Mouse (Mus musculus) hindbrain, embryonic 14.5 days (tissue): ENCODE results near the gene Trpv2. TPM values are rescaled to one million over a fixed set of nuclear protein-coding genes. Genes with fewer than 3 reads are reported as not detected.

ENCODE experiments used
- ATAC-seq: fragments of 200-750 bp; cut with Nextera tagmentation; 2 replicates; pipeline ENCODE4 v1.8.0; 2017; ENCODE audit warnings: moderate number of reproducible peaks, mild to moderate bottlenecking, moderate TSS enrichment, moderate library complexity; ENCODE audit not compliant: low FRiP score
- DNase-seq: peaks from one replicate; pipeline ENCODE4 v3.0.0-alpha.2; 2015; ENCODE audit warnings: low spot score
- H3K27ac ChIP-seq: fragments of 300-500 bp; sonication (generic); 2 replicates; pipeline ENCODE4 v1.5.1; 2014; ENCODE audit warnings: mild to moderate bottlenecking, moderate library complexity
- H3K27me3 ChIP-seq: fragments of 300-500 bp; sonication (generic); 2 replicates; pipeline ENCODE4 v1.6.1; 2014; ENCODE audit warnings: mild to moderate bottlenecking, low read length, mixed read lengths; ENCODE audit not compliant: control insufficient read depth, insufficient read depth
- H3K36me3 ChIP-seq: fragments of 300-500 bp; sonication (generic); replicated peaks from 2 replicates; pipeline ENCODE4 v1.6.1; 2014; ENCODE audit not compliant: control insufficient read depth, insufficient read depth
- H3K4me1 ChIP-seq: fragments of 300-500 bp; sonication (generic); replicated peaks from 2 replicates; pipeline ENCODE4 v1.6.1; 2014; ENCODE audit warnings: antibody characterized with exemption, low read length, mixed read lengths; ENCODE audit not compliant: control insufficient read depth, insufficient read depth
- H3K4me2 ChIP-seq: fragments of 300-500 bp; sonication (generic); replicated peaks from 2 replicates; pipeline ENCODE4 v1.6.1; 2014; ENCODE audit warnings: mild to moderate bottlenecking, moderate library complexity
- H3K4me3 ChIP-seq: fragments of 300-500 bp; sonication (generic); replicated peaks from 2 replicates; pipeline ENCODE4 v1.5.1; 2014; ENCODE audit warnings: mild to moderate bottlenecking, low read length
- H3K9ac ChIP-seq: fragments of 300-500 bp; sonication (generic); 2 replicates; pipeline ENCODE4 v1.6.1; 2014
- H3K9me3 ChIP-seq: fragments of 300-500 bp; sonication (generic); 2 replicates; pipeline ENCODE4 v1.6.1; 2016; ENCODE audit warnings: low read length; ENCODE audit not compliant: control insufficient read depth
- WGBS: fragments of 180-500 bp; shearing (Covaris S2); extraction: QIAGEN DNeasy Blood & Tissue Kit; methylation state at CpG from one replicate; pipeline ENCODE4 v1.1.7; 2014; 5-methylcytosine and 5-hydroxymethylcytosine counted together
- polyA plus RNA-seq: library from polyadenylated mRNA; unstranded; fragments of >200 nt; fragmentation: Nextera tagmentation; extraction: Ambion mirVana; gene quantifications from 2 replicates; pipeline ENCODE4 v1.2.1, GENCODE M21; 2014

The Trpv2 gene
- polyA plus RNA-seq, 1 experiment from 2014 or later, result 22.6 TPM

DNA sequence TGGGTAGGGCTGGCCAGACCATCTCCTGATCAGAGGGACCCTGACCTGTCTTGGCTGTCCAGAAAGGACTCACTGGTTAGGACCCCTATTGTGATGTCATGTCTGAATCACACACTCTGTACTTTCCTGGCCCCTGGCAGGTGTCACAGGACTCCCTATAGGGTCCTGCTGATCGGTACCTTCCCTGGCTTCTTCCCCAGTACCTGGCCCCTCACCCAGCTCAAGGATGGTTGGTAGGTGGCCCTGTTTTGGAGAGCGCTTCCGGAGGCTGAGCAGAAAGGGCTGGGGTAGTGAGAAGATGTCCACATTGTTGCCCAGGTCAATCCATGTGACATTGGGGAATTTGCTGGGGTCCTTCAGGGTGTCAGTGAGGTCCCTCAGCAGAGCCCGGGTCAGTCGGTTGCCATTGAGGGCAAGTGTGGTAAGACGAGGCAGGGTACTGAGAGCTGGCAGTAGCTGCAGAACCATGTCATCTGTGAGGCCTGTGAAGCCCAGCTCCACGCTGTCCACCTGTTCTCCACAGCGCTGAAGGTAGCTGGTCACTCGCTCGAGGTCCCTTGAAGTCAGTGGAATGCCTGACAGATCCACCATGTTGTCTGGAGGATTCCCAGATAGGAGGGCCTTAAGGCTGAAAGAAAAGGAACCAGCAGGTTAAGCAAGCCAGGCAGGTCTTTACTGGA, 31.5 kb downstream of the Trpv2 start:
- Histone ChIP-seq H3K27ac (no peak overlapping the region), H3K27me3 (no peaks in the 10 kb centered on the region), H3K4me1 (peaks cover 27% of the 10 kb centered on the region), H3K9me3 (no peaks in the 10 kb centered on the region), H3K4me2 (peak overlapping the region; percentile 89), H3K9ac (peak overlapping the region; percentile 84), H3K36me3 (peaks cover 58% of the 10 kb centered on the region), H3K4me3 (no peak overlapping the region)
- 50% methylated on average over 10 of the region's 10 CpGs for WGBS
- ATAC-seq (no peak), DNase-seq (no peak)

- ATAC-seq, result no peak
- Histone ChIP-seq H3K4me3 (no peak overlapping the region), H3K36me3 (peaks cover 58% of the 10 kb centered on the region), H3K9me3 (no peaks in the 10 kb centered on the region), H3K9ac (peak overlapping the region; percentile 84; the same call in 1 of the 2 replicates), H3K4me2 (no peak overlapping the region; the same call in 1 of the 2 replicates), H3K4me1 (peaks cover 27% of the 10 kb centered on the region), H3K27ac (no peak overlapping the region), H3K27me3 (no peaks in the 10 kb centered on the region)
- WGBS, result 59% methylated on average over 10 of the region's 10 CpGs
- no peak for DNase-seq
Measured at GRCm38 (mm10) chr11:62606299-62607169, 32.2 kb downstream of the Trpv2 start.

- peaks cover 58% of the 10 kb centered on the region for H3K36me3 ChIP-seq
- H3K27ac ChIP-seq, result no peak overlapping the region
- ATAC-seq (no peak), DNase-seq (no peak)
- 0 out of 2 replicates have a peak overlapping the region, but pooled peaks have one; percentile 5 for H3K9ac ChIP-seq
- peaks cover 31% of the 10 kb centered on the region for H3K4me1 ChIP-seq
- H3K4me3 ChIP-seq, result no peak overlapping the region
- H3K4me2 ChIP-seq, result no peak overlapping the region
- H3K27me3 ChIP-seq, result no peaks in the 10 kb centered on the region
- no peaks in the 10 kb centered on the region for H3K9me3 ChIP-seq
- WGBS, result 58% methylated on average over 10 of the region's 10 CpGs
Measured at GRCm38 (mm10) chr11:62607170-62607951, 33.1 kb downstream of the Trpv2 start.

- Histone ChIP-seq H3K27ac (no peak overlapping the region), H3K9ac (no peak overlapping the region), H3K27me3 (no peaks in the 10 kb centered on the region), H3K4me1 (peaks cover 36% of the 10 kb centered on the region), H3K4me3 (no peak overlapping the region), H3K4me2 (no peak overlapping the region), H3K36me3 (peaks cover 58% of the 10 kb centered on the region), H3K9me3 (no peaks in the 10 kb centered on the region)
- ATAC-seq (no peak), DNase-seq (no peak)
- 88% methylated on average over 1 of the region's 1 CpGs for WGBS
Measured at GRCm38 (mm10) chr11:62607952-62608201, 33.6 kb downstream of the Trpv2 start.

DNA sequence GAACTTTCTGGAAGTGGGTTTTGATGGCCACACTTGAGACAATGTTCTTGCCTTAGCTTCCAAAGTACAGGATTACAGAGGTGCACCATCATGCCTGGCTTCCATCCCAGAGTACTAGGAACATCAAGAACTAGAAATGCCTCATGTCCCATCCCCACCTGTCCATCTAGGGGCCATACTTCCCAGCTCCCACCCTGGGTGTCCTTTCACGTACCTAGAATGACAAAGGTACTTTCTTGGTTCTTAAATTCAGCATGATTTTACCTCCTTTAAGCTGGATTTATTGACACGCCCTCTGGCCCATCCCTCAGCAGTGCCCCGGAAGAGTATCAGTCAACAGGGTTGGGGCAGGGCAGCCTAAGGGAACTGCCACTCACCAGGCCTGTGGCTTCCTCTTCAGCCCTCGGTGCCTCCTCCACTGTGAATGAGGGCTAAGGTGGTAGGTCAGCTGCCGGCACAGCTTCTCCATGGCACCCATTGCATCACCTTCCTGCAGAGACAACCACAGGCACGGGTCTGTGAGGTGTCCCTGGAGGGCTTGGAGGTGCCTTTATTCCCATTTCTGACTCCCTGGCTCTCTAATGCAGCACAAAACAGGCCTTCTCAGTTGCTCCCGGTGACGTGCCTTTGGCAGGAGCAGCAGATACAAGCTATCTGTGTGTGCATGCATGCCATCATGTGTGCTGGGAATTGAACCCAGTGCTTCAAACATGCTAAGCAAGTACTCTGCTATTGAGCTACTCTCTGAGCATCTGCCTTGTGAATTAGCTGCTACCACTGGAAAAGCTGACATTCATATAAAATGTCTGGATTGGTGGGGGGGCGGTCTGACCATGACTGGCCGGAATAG, 34.8 kb downstream of the Trpv2 start:
- no peaks in the 10 kb centered on the region for H3K27me3 ChIP-seq
- DNase-seq (no peak), ATAC-seq (no peak)
- H3K4me2 ChIP-seq, result no peak overlapping the region
- no peak overlapping the region for H3K9ac ChIP-seq
- 80% methylated on average over 10 of the region's 10 CpGs for WGBS
- H3K4me3 ChIP-seq, result no peak overlapping the region
- no peaks in the 10 kb centered on the region for H3K9me3 ChIP-seq
- peaks cover 56% of the 10 kb centered on the region for H3K36me3 ChIP-seq
- peaks cover 36% of the 10 kb centered on the region for H3K4me1 ChIP-seq
- no peak overlapping the region for H3K27ac ChIP-seq

DNA sequence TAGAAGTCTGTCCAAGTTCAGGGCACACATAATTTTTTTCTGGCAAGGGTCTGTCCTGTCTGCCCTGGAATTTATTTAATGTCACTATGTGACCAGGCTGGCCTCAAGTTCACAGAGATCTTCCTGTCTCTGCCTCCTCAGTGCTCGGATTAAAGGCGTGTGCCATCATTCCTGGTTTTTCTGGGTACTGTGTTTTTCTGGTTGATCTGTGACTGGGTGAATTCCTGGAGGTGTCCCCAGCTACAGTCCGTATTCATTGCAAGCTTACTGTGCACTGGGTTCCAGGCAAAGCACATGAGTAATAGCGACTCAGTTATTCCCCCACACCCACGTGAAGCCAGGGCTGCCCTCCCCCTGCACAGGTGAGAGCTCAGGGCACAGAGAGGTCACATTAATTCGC, 36.0 kb downstream of the Trpv2 start:
- no peak overlapping the region for H3K4me3 ChIP-seq
- no peak for ATAC-seq
- H3K27ac ChIP-seq, result no peak overlapping the region
- WGBS, result 87% methylated on average over 6 of the region's 6 CpGs
- peaks cover 43% of the 10 kb centered on the region for H3K36me3 ChIP-seq
- no peaks in the 10 kb centered on the region for H3K9me3 ChIP-seq
- DNase-seq, result no peak
- no peaks in the 10 kb centered on the region for H3K27me3 ChIP-seq
- peaks cover 36% of the 10 kb centered on the region for H3K4me1 ChIP-seq
- H3K9ac ChIP-seq, result no peak overlapping the region
- H3K4me2 ChIP-seq, result no peak overlapping the region

- H3K9ac ChIP-seq, result peak overlapping the region; percentile 56
- DNase-seq (no peak), ATAC-seq (no peak)
- H3K27me3 ChIP-seq, result no peaks in the 10 kb centered on the region
- peak overlapping the region; percentile 94 for H3K27ac ChIP-seq
- H3K4me1 ChIP-seq, result peaks cover 30% of the 10 kb centered on the region
- no peaks in the 10 kb centered on the region for H3K9me3 ChIP-seq
- no peak overlapping the region for H3K4me3 ChIP-seq
- H3K4me2 ChIP-seq, result peak overlapping the region; percentile 57
- 36% methylated on average over 10 of the region's 10 CpGs for WGBS
- peaks cover 20% of the 10 kb centered on the region for H3K36me3 ChIP-seq
Measured at GRCm38 (mm10) chr11:62612604-62613003, 38.3 kb downstream of the Trpv2 start.

- peak overlapping the region; percentile 16 for H3K4me3 ChIP-seq
- peak overlapping the region; percentile 94 for H3K27ac ChIP-seq
- H3K4me2 ChIP-seq, result peak overlapping the region; percentile 57
- H3K36me3 ChIP-seq, result peaks cover 13% of the 10 kb centered on the region; the same call in 1 of the 2 replicates
- ATAC-seq (peak; percentile 94), DNase-seq (peak; percentile 98)
- peak overlapping the region; percentile 56 for H3K9ac ChIP-seq
- peaks cover 30% of the 10 kb centered on the region for H3K4me1 ChIP-seq
- WGBS, result 3% methylated on average over 19 of the region's 19 CpGs
- no peaks in the 10 kb centered on the region for H3K9me3 ChIP-seq
- no peaks in the 10 kb centered on the region for H3K27me3 ChIP-seq
Measured at GRCm38 (mm10) chr11:62613657-62614365, 39.5 kb downstream of the Trpv2 start.
